Mouse (Mus musculus) left cerebral cortex, adult 11 months (tissue): ENCODE measurements at regions not wholly inside any gene's neighbourhood (a gene's known extent, or its start where the extent isn't known, plus 50 kb on each side); places are given as distances from the start of the nearest gene placed in this dataset.
"Not testable (repeated sequence)": the region's sequence is repeated elsewhere in the genome, so short reads cannot be mapped to it uniquely, and the experiment has no call there.

Experiments used
- DNase-seq: peaks from one replicate; pipeline ENCODE4 v3.0.0; 2022; ENCODE audit warnings: low spot score

DNA sequence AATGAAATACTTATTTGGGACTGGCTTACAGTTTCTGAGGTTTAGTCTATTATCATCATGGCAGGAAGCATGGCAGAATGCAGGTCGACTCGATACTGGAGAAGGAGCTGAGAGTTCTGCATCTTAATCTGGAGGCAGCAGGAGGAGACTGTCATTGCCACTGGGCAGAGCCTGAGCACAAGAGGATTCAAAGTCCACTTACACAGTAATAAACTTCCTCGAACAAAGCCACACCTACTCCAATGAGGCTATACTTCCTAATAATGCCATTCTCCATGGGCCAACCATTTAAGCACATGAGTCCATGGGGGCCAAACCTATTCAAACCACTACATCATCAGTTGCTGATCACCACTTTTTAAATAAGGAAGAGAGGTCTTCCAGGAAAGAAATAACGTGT, 393.5 kb downstream of the Gja1 start:
- no peak for DNase-seq

DNA sequence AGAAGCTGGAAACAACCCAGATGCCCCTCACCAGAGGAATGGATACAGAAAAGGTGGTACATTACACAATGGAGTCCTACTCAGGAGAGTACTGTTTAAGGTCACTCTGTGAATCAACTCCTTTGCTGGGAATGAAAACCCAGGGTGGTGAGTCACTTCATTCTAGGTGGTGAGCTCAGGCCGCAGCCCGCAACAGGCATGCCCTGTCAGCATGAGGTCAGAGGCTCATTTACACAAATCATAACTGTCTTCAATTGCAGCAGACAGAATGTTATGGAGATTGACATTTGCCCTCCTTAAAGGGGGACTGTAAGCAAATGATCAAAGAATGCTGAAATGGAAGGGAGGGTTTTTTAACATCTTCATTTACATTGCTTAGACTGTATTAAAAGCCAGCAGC, 405.1 kb downstream of the Gja1 start:
- no peak for DNase-seq

DNA sequence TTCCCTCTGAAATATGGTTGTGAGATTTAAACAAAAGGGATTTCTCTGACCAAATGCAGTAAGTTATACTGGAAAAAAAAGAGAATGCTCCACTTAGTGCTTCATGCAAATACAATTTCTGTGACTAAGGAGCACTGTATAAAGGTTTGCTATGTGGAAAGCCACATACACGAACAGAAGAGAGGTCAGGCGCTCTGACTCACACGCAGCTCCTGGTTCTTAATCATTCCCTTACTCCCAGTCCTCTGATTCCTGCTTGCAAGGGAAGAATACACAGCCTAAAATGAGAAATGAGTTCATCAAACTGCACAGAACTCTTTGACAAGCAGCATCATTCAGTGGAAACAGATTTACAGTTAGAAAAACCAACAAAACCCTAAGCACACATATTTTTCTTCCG, 406.8 kb downstream of the Gja1 start:
- DNase-seq, result no peak

DNA sequence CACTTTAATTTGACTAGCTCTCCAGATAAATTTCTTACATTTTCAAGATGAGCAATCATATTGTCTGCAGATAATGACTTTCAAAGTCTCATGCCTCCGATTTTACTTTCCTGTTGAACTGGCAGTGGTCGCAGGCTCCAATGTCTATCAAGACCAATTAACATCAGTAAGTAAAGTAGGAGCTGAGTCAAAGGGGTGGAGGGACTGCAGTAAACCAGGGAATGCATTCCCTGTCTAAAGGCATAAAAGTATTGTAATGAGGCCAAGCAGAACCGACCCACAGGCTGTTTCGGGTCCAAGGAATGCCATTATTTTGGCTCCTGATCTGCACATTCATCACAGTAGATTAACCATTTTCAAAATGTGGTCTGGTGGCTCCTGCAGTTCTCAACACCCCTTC, 411.0 kb downstream of the Gja1 start:
- DNase-seq, result no peak

DNA sequence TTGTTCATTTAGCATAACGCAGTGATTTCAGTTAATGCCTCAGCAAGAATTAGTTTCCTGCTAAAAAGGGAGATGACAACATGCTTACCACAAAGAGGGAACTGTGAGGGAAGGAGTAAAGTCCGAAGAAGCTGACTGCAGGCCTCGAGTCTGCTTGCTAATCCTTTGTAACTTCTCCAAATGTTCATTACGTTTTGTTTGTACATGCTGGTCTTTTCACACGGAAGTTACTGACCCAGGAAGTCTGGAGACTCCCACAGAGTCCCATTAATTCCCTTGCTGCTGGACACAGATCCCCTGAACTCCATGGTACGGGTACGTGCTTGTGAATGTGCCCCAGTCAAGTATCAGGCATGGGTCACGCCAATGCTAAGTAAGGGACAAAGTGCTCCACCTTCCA, 415.9 kb downstream of the Gja1 start:
- DNase-seq, result no peak

DNA sequence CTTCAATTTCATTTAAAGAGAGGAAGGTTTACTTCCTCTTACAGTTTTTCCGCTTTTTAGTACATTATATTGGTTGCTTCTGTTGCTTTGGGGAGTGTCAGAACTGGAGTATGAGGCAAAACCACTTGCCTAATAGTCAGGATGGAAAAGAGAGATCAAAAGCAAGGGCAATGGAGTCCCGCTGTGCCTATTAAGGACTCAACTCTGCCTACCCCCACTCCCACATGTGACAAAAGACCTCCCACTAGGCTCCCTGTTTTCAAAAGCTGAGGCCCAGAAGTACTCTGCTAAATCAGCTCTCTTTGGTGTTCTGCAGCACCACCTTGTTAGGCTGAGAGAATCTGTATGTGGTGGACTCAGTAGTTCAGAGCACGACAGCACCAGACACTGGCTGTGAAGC, 418.3 kb downstream of the Gja1 start:
- DNase-seq, result no peak

DNA sequence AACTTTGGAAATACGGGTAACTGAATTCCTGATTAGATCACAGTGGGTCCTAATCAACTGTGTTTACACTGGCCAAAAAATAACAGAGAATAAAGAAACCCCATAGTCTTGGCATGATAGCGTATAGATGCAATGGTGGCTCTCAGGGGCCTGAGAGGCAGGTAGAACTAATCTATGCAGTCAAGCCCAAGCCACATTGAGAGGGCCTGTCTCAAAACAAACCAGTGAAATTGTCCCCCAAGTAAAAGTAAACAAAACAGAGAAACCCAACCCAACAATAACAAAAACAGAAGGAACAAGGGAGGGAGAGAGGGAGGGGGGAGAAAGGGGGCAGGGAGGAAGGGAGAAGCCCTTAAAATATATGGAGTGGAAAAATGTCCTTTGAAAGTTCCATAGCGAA, 422.2 kb downstream of the Gja1 start:
- DNase-seq, result no peak

DNA sequence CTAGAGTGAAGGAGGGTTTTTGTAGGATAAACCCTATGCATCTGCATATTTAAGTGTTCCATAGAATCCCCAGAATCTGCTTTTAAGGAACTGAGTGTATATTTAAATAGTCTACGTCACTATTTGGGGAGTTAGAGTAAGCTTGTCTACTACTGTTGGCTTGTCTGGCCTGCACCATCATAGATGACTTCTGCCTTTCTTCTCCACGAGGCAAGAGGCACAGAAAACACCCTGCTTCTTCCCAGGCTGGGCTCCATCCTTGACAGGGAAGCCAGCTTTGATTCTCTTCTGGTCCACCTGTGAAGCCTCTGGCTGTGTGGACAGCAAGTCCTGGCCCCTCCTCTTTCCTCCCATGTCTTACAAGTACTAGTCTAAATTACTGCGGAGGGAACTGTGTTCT, 422.6 kb downstream of the Gja1 start:
- DNase-seq, result no peak

DNA sequence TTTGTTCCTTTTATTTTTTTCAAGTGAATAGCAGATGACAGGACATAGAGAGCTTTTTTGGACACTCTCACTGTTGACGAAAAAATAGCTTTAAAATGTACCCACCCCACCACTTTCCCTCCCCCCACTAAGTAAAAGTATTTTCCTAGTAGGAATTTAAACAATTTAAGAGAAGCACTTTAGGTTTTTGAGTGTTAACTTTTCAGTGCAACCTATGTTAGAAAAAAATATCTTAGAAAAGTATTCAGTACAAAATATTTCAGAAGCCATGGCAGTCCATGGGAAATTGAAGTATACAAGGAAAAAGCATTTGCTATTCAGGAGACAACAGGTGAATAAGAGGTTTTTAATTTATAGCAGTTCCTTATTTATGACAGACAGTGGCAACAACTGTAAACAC, 431.9 kb downstream of the Gja1 start:
- no peak for DNase-seq

DNA sequence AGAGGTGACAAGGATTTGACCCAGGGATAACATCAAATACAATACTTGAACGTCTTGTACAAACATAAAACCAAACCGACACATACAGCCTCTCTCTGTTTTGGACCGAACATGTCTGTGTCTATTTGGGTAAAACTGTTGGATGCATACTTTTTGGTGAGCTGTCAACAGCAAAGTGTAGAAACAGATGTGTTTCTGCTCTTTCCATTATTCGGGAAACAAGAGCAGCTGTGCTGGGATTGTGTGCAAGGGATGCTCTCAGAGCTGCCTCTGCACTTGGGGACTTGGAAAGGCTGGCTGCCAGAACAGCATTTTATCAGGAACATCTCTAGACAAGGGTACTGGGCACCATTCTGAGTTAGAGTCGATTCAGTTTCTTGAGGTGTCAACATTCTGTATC, 445.0 kb downstream of the Gja1 start:
- DNase-seq, result no peak

DNA sequence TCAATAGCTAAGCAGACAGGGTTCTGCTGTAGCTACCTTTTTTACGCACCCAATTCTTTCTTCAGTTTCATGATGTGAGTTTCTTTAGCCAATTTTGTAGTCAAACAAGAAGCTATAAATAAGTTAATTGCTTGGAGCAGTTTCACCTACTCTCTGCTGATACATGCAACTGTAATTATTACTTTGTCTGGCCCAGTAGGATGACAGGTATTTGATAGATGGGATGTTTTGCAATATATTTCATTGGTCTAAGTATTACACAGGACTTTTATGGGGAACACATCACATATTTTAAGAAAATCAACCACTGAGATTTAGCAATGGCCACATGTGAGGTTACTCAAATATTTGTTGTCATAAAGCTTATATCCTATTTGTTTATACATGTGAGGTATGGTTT, 454.2 kb downstream of the Gja1 start:
- DNase-seq, result no peak

DNA sequence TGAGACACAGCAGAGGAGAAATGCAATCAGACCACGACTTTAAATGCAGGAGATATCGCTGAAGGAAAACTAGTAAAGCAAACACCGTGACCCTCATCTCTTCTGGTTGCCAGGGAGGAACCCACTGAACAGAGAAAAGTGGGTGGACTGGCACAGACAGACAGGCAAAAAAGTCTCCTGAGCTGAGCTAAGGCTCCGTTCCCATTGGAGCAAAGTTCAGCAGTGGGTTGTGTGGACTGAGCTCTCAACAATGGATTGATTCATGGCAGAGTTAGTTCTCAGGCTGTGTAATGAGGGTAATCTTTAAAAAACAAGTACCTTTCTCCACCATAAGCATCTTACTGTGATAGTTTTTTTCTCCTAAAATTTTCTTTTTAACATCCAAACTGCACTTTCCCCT, 454.8 kb downstream of the Gja1 start:
- no peak for DNase-seq

DNA sequence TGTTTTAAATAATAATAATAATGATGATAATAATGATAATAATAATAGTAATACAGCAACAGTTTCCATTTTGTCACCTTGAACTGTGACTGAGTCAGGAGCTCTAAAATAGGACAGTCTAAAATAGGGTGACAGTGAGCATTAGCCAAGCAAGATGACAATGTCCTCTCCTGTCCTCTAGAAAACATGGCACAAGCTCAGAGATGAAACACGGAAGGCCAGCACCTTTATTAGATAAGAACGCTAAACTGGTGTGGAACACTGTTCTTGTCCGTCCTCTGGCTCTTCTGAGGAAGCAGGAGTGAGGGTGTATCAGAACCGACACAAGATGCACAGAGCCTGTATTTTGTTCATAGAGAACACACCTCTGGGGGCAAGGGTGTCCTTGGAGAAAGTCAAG, 459.0 kb downstream of the Gja1 start:
- DNase-seq, result no peak

DNA sequence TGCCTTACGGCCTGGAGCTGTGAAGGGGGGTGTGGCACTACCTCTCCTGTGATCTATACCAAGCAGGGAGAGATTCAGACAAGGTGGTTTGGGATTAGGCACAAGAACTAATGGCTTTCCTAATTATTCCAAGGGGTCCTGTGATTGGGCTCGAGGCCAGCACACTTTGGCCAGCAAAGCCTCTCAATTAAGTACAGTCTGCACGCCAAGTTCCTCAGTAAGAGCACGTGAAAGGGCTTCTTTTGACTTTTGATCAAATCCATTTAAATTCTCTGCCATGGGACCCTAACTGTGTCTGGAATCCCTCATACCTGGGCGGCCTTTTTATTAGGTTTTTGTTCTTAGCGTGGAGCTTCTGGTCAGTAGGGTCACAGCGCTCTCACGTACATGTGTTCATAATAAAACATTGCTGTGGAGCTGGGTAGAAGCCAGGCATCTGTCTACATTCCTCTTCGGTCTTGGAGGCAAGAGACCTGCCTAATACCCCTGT, 461.9 kb downstream of the Gja1 start:
- no peak for DNase-seq

DNA sequence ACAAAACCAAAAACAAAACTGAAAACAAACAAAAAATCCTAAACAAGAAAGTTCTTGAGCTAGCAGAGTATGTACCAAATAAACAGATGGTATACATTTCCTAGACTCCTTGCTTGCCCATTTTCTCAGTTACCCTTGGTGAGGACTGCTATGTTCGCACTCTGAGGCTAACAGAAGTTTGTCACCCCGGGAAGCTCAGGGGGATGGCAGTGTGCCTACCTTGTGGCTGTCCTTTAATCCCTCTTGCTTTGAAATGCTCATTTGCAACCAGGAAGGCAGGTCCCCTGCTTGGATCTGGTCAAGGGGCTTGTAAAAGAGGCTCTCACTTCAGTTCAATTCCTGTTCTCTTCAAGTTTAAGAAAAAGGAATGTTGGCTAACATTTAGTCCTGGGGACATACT, 462.4 kb downstream of the Gja1 start:
- no peak for DNase-seq

DNA sequence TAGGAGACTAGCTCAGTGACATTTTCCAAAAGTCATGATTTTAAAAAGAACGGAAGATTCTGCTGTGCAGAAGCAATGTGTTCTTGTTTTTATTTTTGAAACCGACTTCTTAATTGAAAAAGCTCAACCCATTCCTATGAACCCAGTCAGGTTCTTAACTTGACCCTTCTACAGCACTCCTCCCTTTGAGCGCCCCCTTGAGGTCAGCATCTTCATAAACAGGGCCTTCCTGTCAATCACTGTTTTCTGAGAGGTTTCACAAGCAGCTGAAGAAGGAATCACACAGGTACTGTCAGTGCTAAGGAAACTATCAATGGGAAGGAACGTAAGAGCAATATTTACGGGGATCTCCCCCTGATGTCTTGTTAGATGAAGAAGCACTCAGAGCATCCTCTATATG, 463.6 kb downstream of the Gja1 start:
- no peak for DNase-seq

DNA sequence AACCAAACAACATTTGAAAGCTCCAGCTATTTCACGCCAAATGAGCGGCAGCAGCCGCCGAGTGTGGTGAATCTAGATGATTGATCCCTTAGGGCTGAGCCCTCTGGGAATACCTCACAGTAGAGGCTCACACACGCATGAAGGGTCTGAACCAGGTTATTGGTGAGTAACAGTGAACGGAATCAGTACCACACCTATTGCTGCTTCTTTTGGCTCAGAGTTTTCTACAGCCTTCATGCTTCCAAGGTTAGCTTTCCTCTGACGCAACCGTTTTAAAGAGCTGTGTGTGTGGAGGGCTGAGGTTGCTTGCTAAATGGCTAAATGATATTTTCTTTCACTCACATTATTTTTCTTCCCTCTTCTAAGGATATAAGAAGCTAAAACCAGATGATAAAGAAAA, 464.4 kb downstream of the Gja1 start:
- no peak for DNase-seq

DNA sequence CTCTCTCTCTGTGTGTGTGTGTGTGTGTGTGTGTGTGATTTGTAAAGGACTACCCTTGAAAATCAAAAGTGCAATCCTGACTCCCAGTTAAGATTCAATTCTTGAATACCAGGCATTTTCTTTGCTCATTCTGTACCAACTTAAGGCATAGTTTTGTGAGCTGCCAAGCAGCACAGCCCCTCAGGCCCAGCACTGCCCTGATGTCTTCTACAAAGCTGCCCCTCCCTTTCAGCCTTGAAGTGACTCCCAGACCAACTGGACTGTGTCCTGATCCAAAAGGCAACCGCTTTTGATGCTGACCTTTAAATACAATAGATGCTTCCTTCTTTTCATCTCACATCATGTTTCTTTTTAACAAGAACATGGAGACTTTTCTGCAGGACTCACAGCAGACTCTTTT, 464.8 kb downstream of the Gja1 start:
- no peak for DNase-seq

DNA sequence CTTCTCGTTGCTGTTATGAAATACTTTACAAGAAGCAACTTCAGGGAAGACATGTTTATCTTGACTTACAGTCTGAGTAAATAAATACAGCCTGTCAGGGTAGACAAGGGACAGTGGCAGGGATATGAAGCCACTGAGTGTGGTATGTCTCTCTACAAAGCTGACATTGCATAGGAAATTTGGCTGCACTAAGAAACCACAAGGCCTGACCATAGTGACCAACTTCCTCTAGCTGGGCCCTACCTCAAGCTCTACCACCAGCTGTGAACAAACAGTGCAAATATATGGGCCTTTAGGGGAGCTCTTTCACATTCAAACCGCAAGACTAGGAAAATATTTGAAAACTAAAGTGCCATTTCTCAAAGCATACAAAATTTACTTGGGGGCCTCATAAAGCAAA, 475.4 kb downstream of the Gja1 start:
- no peak for DNase-seq

DNA sequence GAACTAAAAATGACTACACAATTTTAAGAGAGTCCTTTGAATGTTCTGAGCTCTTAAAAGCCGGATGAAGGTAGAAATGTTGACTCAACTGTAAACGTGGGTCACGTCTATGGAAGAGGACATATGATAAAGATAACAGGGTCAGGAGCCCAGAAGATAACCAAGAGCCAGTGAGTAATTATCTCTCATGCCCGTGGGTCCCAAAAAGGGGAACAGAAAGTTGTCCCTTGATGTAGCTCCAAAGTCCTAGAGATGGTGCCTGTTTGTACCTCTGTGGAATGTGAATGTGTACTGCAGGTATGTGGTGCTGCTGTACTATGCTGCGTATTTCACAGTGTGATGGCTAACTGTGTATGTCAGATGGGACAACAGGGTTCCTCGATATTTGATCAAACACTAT, 479.1 kb downstream of the Gja1 start:
- no peak for DNase-seq

DNA sequence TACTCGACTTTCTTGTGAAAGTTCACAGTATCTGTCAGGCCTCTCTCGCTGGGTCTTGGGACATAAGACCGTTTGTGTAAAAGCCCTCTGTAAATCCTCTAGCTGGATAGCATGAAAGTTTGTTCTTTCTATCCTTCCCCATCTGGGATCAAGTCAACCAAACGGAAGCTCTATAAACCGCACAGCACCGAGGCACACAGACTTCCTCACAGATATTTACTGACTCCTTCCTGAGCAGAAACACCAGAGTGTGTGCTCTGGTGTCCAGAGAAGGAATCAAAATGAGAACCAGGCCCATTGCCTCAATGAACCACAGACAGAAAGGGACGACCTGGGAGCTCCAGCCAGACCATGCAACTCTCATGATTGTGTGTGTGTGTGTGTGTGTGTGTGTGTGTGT, 502.6 kb downstream of the Gja1 start:
- no peak for DNase-seq

DNA sequence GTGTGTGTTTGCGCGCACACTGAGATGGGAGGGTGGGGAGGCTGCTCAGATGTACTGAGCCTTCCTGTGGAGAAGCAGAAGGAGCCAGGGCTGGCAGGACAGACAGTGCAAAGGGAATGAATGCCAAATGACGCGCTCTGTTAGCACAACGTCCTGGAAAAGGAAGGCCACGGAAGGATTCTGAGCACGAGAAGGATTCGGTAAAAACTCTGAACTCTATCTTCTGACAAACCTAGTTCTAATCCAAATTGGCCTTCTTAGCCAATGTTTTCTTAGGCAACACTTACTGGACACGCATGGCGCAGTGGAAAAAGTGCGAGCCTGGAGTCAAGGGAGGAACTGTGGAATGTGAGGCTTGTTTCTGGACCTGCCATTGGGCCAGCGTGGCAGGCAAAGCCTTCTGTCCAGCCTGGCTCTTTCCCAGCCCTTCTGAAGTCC, 503.0 kb downstream of the Gja1 start:
- DNase-seq, result no peak

DNA sequence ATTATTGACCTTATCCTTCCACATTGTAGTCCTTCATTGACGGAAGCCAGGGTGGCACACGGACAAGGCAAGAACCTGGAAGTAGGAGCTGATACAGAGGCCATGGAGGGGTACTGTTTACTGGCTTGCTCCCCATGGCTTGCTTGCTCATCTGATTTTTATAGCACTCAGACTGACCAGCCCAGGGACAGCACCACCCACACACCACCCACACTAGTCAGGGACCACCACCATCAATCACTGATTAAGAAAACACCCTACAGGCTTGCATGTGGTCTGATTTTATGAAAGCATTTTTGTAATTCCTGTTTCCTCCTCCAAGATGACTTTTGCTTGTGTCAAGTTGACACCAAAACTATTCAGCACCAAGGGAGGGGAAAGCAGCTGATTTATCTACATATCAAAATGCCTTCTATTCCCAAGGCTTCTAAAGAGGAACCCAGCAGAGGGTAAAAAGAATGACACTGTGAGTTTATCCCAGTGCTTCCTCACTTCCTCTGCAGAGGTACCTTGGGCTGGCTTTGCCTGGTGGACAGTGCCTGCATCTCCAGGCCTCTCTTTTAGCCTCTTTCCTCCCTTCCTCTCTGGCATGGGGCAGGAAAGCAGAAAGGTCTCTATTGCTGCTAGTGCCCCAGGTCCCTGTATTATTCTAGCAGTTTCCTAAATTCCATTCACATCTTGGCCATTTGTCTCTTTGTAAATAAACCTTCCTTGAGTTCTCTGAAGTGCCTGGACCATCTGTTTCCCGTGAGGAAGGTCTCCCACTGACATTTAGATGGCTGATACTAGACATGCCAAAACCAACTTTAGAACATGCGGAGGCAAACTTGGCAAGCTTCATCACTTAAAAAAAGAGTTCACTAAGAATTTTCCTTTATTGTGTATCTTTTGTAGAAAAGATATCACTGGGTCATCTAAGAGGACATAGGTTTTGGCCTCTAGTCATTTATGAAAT, 507.6 kb downstream of the Gja1 start:
- DNase-seq, result no peak

DNA sequence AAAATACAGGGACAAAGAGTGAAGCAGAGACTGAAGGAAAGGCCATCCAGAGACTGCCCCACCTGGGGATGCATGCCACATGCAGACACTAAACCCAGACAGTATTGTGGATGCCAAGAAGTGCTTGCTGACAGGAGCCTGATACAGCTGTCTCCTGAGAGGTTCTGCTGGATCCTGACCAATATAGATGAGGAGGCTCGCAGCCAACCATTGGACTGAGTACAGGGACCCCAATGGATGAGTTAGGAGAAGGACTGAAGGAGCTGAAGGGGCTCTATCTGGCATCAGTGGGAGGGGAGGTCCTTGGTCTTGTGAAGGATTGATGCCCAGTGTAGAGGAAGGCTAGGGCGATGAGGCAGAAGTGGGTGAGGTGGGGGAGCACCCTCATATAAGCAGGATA, 514.4 kb downstream of the Gja1 start:
- not testable (repeated sequence) for DNase-seq
